Mouse (Mus musculus): Measurements from ENCODE around the gene Rbp1. TPM values are rescaled to one million over a fixed set of nuclear protein-coding genes. Genes with fewer than 3 reads are reported as not detected.

Rbp1 gene
- polyA plus RNA-seq, 1 experiment from 2014 or later, result 132 TPM

DNA sequence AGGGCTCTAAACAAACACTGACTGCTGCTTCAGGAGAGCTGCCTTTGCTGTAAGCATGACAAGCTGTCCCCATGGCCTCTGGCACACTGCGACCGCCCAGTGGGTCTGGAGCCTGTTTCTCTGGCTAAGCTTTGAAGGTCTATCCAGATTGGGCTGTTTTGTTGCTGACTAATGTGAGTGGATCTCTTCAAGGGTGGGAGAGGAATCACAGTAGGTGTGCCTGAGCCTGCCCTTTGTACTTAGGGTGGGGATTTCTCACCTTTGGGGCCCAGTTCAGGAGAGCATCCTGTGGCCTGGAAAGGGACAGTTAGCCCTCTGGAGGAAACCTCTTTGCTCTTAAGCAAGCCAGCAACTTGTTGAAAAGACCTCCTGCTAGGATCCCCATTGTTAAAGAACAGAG lies 10.3 kb downstream of the Rbp1 start:
- peaks cover 34% of the 10 kb centered on the region; the same call in 1 of the 2 replicates for H3K36me3 ChIP-seq (ENCODE audit: insufficient read depth)
- H3K27me3 ChIP-seq (ENCODE audit: insufficient read depth, low read length), result no peaks in the 10 kb centered on the region
- no peak overlapping the region for H3K4me2 ChIP-seq
- no peak for DNase-seq
- no peak overlapping the region for H3K4me3 ChIP-seq (ENCODE audit: low read depth, low read length)
- peaks cover 24% of the 10 kb centered on the region for H3K4me1 ChIP-seq (ENCODE audit: insufficient read depth)
- TF ChIP-seq CTCF (IDR thresholded peaks at IDR 0.05; ENCODE audit: low read depth), result no peak
- no peaks in the 10 kb centered on the region for H3K9me3 ChIP-seq (ENCODE audit: low read depth, low read length)
- no peak overlapping the region for H3K27ac ChIP-seq (ENCODE audit: low read depth)
- WGBS, result 65% methylated on average over 2 of the region's 2 CpGs
- no peak overlapping the region for H3K9ac ChIP-seq
- no peak for ATAC-seq (ENCODE audit: insufficient read depth)

- Histone ChIP-seq H3K4me3 (ENCODE audit: low read depth, low read length) (no peak overlapping the region), H3K9ac (no peak overlapping the region), H3K27me3 (ENCODE audit: insufficient read depth, low read length) (no peaks in the 10 kb centered on the region), H3K4me1 (ENCODE audit: insufficient read depth) (peaks cover 13% of the 10 kb centered on the region), H3K4me2 (no peak overlapping the region), H3K9me3 (ENCODE audit: low read depth, low read length) (no peaks in the 10 kb centered on the region), H3K27ac (ENCODE audit: low read depth) (no peak overlapping the region), H3K36me3 (ENCODE audit: insufficient read depth) (peaks cover 38% of the 10 kb centered on the region; the same call in 1 of the 2 replicates)
- ATAC-seq (ENCODE audit: insufficient read depth), result no peak
- no peak for DNase-seq
- TF ChIP-seq CTCF (IDR thresholded peaks at IDR 0.05; ENCODE audit: low read depth), result no peak
- WGBS, result 25% methylated on average over 4 of the region's 4 CpGs
Observed at GRCm38 (mm10) chr9:98433956-98434588, 11.3 kb downstream of the Rbp1 start.

DNA sequence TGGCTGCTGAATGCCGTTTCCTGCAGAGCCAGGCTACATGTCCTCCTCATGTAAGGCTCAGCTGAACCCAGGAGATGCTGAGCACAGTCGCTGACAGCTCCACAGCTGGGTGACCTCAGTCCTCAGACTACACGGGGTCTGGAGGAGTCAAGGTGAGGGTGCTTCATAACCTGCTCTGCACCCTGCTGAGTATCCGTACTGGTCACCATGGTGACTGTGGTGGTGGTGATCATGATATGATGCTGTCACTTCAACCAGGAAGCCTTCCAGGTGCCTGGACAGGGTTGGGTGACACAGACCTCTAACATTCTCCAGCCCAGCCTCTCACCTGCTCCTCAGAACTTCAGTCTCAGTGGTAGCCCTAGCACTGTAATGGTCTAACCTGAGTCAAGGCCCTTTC lies 15.1 kb downstream of the Rbp1 start:
- no peak overlapping the region for H3K27ac ChIP-seq (ENCODE audit: low read depth)
- no peak for ATAC-seq (ENCODE audit: insufficient read depth)
- H3K4me2 ChIP-seq, result no peak overlapping the region
- no peak overlapping the region for H3K4me3 ChIP-seq (ENCODE audit: low read depth, low read length)
- DNase-seq, result no peak
- no peaks in the 10 kb centered on the region for H3K4me1 ChIP-seq (ENCODE audit: insufficient read depth)
- no peak overlapping the region for H3K9ac ChIP-seq
- WGBS, result 66% methylated on average over 4 of the region's 4 CpGs
- H3K27me3 ChIP-seq (ENCODE audit: insufficient read depth, low read length), result no peaks in the 10 kb centered on the region
- no peaks in the 10 kb centered on the region for H3K9me3 ChIP-seq (ENCODE audit: low read depth, low read length)
- peaks cover 26% of the 10 kb centered on the region; the same call in 1 of the 2 replicates for H3K36me3 ChIP-seq (ENCODE audit: insufficient read depth)
- TF ChIP-seq CTCF (IDR thresholded peaks at IDR 0.05; ENCODE audit: low read depth), result no peak

DNA sequence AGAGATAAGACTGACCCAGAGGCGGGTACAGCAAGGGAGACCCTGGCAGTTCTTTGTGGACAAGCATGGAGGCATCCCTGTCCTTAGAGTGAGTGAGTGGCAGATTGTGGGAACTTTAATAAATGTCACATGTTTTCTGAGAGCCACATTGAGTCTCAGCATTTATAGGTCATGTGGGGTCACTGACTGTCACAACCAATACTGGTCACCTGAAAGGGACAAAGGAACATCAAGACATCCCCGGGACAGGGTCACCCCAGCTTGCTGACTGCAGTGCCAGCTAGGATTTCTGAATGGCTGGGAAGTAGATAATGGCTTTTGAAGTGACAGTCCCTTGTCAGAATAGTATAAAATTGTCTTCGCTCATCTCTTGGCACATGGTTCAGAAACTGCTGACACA lies 16.3 kb downstream of the Rbp1 start:
- ATAC-seq (ENCODE audit: insufficient read depth) (no peak), DNase-seq (no peak)
- no peaks in the 10 kb centered on the region for H3K27me3 ChIP-seq (ENCODE audit: insufficient read depth, low read length)
- no peaks in the 10 kb centered on the region for H3K4me1 ChIP-seq (ENCODE audit: insufficient read depth)
- H3K4me2 ChIP-seq, result no peak overlapping the region
- no peak for TF ChIP-seq CTCF (IDR thresholded peaks at IDR 0.05; ENCODE audit: low read depth)
- H3K9ac ChIP-seq, result no peak overlapping the region
- H3K27ac ChIP-seq (ENCODE audit: low read depth), result no peak overlapping the region
- 53% methylated on average over 3 of the region's 3 CpGs for whole genome bisulfite sequencing
- H3K36me3 ChIP-seq (ENCODE audit: insufficient read depth), result peaks cover 32% of the 10 kb centered on the region; the same call in 1 of the 2 replicates
- no peak overlapping the region for H3K4me3 ChIP-seq (ENCODE audit: low read depth, low read length)
- H3K9me3 ChIP-seq (ENCODE audit: low read depth, low read length), result no peaks in the 10 kb centered on the region

- peak; percentile 68 for DNase-seq
- Histone ChIP-seq H3K4me2 (no peak overlapping the region), H3K36me3 (ENCODE audit: insufficient read depth) (peaks cover 41% of the 10 kb centered on the region), H3K4me3 (ENCODE audit: low read depth, low read length) (no peak overlapping the region), H3K4me1 (ENCODE audit: insufficient read depth) (no peaks in the 10 kb centered on the region), H3K27ac (ENCODE audit: low read depth) (no peak overlapping the region), H3K9ac (no peak overlapping the region), H3K27me3 (ENCODE audit: insufficient read depth, low read length) (no peaks in the 10 kb centered on the region), H3K9me3 (ENCODE audit: low read depth, low read length) (no peaks in the 10 kb centered on the region)
- WGBS, result 56% methylated on average over 5 of the region's 5 CpGs
- TF ChIP-seq CTCF (IDR thresholded peaks at IDR 0.05; ENCODE audit: low read depth), result peak; percentile 77
- no peak for ATAC-seq (ENCODE audit: insufficient read depth)
Observed at GRCm38 (mm10) chr9:98442638-98443037, 19.9 kb downstream of the Rbp1 start.

- 82% methylated on average over 9 of the region's 9 CpGs for WGBS
- Histone ChIP-seq H3K9me3 (ENCODE audit: low read depth, low read length) (no peaks in the 10 kb centered on the region), H3K4me1 (ENCODE audit: insufficient read depth) (no peaks in the 10 kb centered on the region), H3K9ac (no peak overlapping the region), H3K4me2 (no peak overlapping the region), H3K4me3 (ENCODE audit: low read depth, low read length) (no peak overlapping the region), H3K36me3 (ENCODE audit: insufficient read depth) (peaks cover 34% of the 10 kb centered on the region), H3K27me3 (ENCODE audit: insufficient read depth, low read length) (no peaks in the 10 kb centered on the region), H3K27ac (ENCODE audit: low read depth) (no peak overlapping the region)
- no peak for ATAC-seq (ENCODE audit: insufficient read depth)
- TF ChIP-seq CTCF (IDR thresholded peaks at IDR 0.05; ENCODE audit: low read depth), result no peak
- DNase-seq, result no peak
Observed at GRCm38 (mm10) chr9:98445359-98446149, 22.8 kb downstream of the Rbp1 start.

DNA sequence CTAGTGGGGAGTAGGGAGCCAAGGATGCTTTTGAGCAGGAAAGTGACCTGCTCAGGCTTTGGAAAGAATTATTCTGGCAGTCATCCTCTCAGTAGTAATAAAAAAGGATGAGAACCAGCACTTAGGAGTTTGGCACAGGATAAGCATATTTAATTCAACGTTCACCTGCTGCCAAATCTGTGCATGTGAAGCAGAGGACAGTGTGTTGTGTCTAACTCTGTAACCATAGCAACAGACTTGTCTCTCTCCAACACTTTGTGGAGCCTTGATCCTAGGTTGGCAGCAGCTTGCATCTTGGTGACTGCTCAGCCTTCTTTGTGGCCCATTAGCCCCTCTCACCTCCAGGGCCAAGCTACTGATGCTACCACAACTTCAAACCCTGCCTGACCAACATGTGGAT lies 28.2 kb downstream of the Rbp1 start:
- H3K27ac ChIP-seq (ENCODE audit: low read depth), result no peak overlapping the region
- no peak for ATAC-seq (ENCODE audit: insufficient read depth)
- TF ChIP-seq CTCF (IDR thresholded peaks at IDR 0.05; ENCODE audit: low read depth), result no peak
- H3K9me3 ChIP-seq (ENCODE audit: low read depth, low read length), result no peaks in the 10 kb centered on the region
- H3K4me2 ChIP-seq, result no peak overlapping the region
- no peak overlapping the region for H3K9ac ChIP-seq
- peaks cover 8% of the 10 kb centered on the region; the same call in 1 of the 2 replicates for H3K36me3 ChIP-seq (ENCODE audit: insufficient read depth)
- WGBS, result 61% methylated on average over 1 of the region's 1 CpGs
- H3K4me1 ChIP-seq (ENCODE audit: insufficient read depth), result no peaks in the 10 kb centered on the region
- no peaks in the 10 kb centered on the region for H3K27me3 ChIP-seq (ENCODE audit: insufficient read depth, low read length)
- no peak overlapping the region for H3K4me3 ChIP-seq (ENCODE audit: low read depth, low read length)
- no peak for DNase-seq

All from lung, embryonic 14.5 days (tissue).